Mouse (Mus musculus) heart, adult 10 weeks (tissue): ENCODE results near the gene Arid3a. TPM values are rescaled to one million over a fixed set of nuclear protein-coding genes. Genes with fewer than 3 reads are reported as not detected.

Experiments
- polyA plus RNA-seq: library from polyadenylated mRNA; stranded (reverse); fragments of 350-450 nt; fragmentation: Illumina TruSeq; extraction: RNeasy Lipid Tissue Mini Kit (QIAGEN cat#74804); gene quantifications from one replicate; pipeline ENCODE4 v1.2.3, GENCODE M21; 2014; ENCODE audit warnings: low read depth, low replicate concordance

The Arid3a gene
- 1.1 TPM for polyA plus RNA-seq

DNA sequence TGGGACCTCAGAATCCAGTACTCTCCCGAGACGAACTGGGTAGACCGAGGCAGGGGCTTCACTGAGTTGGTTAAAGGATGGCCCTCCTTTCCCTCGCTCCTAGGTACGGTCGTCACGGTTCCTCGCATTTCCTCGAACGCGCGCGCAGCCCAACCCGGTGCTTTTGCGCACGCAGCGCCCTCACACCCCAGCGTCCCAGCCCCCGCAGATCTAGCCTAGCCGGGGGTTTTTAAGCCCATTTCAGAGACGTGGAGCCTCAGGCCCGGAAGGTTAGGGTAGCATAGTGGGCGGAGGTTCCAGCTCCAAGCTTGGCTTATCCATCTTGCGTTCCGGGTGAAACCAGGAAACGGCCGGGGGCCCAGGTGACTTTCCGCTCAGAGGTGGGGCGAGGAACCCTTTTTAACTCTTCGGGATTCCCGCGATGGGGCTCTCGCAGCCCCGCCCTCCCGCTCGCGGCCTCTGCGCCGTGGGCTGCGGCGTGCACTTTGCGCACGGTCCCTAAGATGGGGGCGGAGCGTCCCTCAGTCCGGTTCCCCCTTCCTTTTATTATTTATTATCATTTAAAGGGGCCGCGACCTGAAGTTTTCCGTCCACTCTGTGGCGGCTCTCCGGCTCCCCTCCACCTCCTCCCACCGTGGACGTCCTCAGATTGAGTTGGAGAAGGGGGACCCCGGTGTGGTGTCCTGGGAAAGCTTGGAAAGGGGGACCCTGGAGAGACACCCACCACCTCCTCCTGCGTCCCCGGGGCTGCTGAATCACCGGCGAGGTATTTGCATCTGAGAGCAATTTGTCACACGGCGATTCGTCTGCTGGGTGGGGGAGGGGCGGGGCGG is at the start of gene Arid3a:
Gene Arid3a, plus strand, starts transcription at position 553 of the 833 bp plus-strand sequence.

DNA sequence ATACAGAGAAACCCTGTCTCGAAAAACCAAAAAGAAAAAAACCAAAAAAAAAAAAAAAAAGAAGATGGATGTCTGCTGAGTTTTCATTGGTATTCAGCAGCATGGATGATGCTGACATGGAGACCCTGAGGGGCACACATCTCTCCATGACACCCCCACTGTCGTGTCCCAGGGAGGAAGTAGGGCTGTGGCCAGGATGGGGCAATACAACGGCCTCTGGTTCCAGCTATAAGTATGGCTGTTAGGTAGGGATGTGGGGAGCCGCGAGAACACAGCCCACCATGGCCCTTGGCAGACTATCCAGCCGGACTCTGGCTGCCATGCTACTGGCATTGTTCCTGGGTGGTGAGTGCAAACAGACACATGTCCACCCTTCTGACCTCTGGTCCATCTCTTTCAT is 40.8 kb upstream of the Arid3a start, which contains the start of gene Elane:
Gene Elane, plus strand, starts transcription at position 194 of the 400 bp plus-strand sequence.

DNA sequence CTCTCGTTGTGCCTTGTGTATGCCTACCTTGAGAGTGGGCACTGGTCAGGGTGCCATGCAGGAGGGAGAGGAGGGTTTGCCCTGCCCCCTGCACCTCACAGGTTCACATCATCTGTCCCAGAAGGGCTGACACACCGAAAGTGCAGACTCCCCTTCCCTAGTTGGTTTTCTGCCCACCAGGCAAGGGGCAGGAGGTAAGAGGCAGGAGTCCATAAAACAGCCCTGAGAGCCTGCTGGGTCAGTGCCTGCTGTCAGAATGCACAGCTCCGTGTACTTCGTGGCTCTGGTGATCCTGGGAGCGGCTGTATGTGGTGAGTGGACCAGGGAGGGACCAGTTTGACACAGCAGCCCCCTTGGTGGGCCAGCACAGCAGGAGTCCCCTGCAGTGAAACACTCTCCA is 36.2 kb upstream of the Arid3a start, which contains the start of gene Cfd:
Gene Cfd, plus strand, starts transcription at position 184 of the 400 bp plus-strand sequence.

DNA sequence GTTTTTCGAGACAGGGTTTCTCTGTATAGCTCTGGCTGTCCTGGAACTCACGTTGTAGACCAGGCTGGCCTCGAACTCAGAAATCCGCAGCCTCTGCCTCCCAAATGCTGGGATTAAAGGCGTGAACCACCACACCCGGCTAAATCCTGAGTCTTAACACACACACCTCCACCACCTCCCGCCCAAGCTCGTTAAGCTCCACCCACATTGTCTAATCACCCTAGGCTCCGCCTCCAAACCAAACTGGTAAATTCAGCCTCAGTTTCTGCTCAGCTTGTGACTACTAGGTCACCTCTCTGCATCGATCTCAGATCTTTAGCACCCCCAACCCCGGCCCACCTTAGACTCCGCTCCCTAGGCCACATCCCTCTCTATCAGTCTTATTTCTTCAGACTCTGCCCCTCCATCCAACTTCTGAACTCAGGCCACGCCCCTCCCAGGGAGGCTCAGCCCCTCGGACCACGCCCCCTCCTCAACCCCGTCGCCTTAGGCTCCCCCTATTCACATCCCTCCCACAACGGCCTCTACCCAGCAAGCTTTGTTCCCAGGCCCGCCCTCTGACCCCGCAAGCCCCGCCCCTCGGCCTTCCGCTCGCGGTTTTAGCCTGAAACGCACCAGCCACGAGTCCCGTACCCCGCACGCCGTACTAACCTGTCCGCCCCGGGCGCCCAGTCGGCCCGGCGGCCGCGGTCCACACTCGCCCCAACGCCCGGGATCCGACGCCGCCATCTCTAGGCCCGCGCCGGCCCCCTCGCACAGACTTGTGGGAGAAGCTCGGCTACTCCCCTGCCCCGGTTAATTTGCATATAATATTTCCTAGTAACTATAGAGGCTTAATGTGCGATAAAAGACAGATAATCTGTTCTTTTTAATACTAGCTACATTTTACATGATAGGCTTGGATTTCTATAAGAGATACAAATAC is 18.4 kb upstream of the Arid3a start, which contains the start of gene Med16:
Gene Med16, minus strand, starts transcription at position 757 of the 925 bp plus-strand sequence.

DNA sequence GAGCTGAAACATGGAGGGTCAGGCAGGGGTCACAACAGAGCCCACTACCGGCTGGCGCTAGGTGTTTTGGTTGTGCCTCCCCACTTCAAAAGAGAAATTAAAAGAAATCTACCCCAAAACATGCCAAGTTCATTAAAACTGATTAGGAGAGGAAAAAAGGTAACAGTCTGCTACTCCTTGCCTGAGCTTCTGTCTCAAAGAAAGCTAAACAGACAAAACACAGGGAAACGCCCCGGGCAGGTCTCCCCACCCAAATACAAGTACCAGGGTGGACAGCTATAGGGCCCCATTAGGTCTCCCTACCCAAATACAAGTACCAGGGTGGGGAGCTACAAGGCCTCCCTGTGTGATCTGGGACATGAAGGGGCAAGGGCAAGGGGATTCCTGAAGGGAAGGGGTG is 16.3 kb upstream of the Arid3a start, which contains the start of gene Gm26602:
Gene Gm26602, plus strand, starts transcription at position 301 of the 400 bp plus-strand sequence.

DNA sequence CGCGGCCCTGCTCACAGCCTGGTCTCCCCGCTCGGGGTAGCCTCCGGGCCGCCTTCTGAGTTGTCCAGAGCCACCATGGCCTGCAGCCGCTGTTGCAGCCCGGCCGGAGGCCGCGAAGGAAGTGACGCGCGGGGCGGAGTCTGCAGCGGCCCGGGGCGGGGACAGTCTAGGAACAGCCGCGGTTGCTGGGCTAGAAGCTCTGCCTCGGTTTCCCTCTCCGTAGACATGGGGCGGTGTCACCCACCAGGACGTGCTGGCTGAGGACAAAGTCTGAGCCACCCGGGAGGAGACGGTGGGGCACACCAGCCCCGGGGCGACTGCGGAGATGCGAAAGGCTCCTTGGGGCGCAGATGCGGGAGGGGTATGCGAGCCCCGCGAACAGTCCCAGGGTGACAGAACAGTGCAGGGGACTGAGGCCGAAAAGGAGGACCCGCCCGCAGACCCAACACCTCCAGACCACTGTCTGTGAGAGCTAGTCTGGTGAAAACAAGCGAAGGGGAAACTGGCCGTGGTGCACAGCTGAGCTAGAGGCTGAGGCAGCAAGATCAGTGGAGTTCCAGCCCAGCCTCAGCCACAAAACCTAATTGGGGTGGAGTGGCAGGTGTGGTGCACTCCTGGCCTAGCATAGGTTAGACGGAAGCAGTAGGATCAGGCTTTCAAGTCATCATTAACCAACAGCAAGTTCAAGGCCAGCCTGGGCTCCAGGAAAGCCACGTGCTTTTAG is 9.9 kb upstream of the Arid3a start, which contains the start of gene Kiss1r:
Gene Kiss1r, plus strand, starts transcription at position 164 of the 724 bp plus-strand sequence.

DNA sequence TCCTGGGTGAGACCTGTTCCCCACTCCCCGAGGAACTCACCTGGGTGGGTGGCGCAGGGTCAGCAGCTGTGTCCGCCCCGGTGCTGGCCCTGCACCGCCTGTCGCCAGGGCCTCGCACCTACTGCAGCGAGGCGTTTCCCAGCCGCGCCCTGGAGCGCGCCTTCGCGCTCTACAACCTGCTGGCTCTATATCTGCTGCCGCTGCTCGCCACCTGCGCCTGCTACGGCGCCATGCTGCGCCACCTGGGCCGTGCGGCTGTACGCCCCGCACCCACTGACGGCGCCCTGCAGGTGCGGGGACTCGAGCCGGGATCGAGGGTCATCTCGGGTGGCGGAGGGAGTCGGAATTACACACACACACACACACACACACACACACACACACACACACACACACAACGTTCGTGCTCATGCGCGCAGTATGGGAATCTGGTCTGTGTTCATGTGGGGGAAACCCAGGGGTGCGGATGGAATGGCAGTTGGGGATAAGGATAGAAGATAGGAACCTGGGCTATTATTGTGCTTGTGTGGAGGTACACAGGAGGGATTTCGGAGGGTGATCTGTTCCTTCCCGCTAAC is 5.8 kb upstream of the Arid3a start, which contains the start of gene R3hdm4:
Gene R3hdm4, minus strand, starts transcription at position 251 of the 578 bp plus-strand sequence.

DNA sequence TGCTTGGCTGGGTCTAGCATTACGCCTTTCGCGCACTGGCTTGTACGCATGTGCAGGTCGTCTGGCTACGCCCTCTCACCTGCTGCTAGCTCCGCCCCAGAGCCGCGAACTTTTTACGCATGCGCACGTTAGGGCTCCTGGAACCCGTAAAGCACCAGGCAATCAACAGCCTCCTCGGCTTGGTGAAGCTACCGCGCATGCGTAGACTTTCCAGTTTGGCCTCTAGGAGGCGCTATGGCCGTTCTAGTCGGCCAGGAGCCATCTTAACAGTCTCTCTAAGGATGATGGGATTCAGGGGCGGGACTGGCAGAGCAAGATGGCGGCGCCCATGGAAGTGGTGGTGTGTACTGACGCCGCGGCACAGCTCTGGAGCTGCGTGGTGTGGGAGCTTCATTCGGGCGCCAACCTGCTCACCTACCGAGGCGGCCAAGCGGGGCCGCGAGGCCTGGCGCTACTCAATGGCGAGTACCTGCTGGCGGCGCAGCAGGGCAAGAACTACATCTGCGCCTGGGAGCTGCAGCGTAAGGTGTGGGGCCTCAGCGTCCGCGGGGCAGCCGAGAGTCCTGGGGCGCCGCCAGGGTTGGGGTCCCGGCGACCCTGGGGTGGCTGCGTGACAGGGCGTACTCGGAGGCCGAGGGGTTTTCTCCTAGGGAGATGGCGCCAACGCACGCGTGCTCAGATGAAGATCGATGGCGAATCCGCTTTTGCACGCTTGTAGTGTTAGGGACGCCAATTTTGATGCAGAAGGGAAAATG is 33.2 kb downstream of the Arid3a start, which contains the start of gene Wdr18:
Gene Wdr18, plus strand, starts transcription at position 306 of the 755 bp plus-strand sequence.

DNA sequence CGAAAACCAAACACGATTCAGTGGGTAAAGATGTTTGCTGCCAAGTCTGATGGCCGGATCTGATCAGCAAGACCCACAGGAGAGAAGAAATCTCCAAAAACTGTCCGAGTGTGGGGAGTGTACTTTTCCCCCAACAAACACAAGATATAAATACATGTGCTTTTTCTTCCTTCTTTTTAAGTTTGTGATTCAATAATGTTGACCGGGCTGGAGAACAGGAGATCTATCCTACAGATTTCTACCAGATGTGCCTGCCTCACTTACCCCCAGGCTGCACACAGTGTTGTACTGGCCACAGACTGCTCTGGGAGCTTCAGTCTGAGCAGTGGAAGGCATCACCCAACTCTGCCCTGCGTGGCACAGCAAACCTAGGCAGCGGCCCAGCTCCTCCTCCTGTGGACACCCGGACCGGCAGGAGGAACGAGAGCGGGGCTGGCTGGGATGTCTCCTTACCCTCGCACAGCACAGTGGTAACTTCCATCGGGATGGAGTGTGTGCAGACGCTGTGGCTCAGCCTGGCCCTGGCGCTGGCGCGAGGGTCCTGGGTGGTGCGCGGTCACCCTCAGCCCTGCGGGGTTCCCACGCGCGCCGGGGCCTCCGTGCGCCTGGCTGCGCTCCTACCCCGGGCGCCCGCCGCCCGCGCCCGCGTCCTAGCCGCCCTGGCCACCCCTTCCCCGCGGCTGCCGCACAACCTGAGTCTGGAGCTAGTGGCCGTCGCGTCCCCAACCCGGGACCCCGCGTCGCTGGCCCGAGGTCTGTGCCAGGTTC is 43.8 kb downstream of the Arid3a start, which contains the start of gene Grin3b:
Gene Grin3b, plus strand, starts transcription at position 301 of the 768 bp plus-strand sequence.

DNA sequence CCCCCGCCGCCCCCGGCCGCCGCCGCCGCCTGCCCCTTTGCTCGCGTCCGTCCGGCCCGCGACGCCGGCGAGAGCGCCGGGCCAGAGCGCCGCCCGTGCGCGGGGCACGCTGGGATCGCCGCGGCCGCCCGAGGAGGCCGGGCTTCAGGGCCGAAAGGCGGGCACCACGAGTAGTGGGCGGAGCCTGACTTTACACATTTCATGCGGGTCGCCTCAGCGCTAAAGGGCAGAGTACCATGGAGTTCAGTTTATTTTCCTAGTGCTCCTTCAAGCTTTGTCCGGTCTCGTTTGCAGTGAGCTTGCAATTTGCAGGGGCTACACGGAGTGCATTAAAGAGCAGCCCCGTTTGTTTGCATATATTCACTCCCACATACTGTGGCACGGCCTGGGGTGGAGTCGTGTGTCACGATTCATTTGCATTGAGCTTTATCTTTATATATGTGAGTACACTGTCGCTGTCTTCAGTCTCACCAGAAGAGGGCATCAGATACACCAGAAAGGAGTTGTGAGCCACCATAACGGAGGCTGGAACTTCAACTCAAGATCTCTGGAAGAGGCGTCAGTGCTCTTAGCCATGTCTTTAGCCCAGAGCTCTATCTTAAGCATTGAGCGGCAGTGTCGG is 57.5 kb downstream of the Arid3a start, which contains the start of gene Tmem259:
Gene Tmem259, minus strand, starts transcription at position 136 of the 622 bp plus-strand sequence.

DNA sequence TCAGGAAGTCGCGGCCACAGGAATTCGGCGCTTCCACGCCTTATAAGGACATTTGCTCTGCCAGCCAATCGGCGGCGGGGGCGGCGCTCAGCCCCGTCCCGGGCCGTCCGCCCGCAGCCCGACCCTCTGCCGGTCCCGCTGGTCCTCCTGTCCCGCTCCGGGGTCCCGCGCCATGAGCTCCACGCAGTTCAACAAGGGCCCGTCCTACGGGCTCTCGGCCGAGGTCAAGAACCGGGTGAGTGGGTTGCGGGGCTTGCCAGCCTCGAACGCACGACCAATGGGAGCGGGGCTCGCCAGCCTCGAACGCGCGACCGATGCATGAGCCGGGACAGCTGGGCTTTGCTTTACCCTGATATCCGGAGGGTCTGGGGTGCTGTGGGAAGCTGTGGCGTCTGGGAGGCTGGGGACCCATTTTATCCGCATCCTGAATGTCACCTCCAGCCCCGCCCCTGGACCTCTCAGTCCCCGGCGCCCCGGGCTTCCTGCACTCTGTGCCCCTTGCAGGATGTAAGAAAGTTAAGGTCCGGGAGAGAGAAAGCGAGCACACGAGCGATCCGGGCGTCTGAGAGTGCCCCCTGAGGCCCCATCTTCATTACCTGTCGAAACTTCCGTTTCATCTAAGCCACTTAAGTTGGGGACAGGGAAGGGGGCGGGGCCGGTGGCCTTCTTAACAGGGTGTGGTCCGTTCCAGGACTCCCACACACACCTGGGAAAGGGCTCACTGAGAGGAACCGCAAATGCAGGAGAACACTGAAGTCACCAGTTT is 61.8 kb downstream of the Arid3a start, which contains the start of gene Cnn2:
Gene Cnn2, plus strand, starts transcription at position 79 of the 766 bp plus-strand sequence.

DNA sequence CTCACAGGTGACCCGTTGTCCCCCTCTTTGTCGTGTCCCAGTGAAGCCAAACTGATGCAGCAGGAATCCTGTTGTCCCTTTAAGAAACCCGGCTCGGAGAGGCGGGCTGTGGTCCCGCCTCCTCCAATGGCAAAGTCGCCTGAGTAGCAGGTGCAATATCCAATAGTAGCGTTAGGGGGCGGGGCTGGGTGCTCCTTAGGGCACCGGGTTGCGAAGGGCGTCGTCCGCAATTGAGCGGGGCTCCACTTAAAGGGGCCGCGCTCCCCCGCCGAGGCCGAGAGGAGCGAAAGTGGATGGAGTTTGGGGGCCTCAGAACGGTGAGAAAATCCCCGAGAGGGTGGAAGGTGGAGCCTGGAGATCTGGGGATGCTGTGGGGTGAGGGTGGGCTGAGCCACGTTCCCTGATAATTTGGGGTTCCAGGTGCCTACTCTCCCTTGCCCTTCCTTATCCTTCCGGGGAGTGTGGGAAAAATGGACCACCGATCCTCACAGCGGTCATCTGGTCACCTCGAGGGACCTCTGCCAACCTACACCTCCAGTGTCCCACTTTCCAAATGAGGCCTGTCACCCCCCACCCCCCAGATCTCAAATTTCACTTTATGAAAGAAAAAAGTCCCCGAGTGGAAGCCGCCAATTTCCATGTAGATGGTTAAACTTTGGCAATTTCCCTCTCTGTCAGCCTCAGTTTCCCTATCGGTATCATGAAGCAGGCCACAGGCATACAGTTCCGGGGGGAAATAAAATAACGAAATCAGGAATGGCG is 69.6 kb downstream of the Arid3a start, which contains the start of gene Abca7:
Gene Abca7, plus strand, starts transcription at position 223 of the 762 bp plus-strand sequence.

Other genes with a start within 250 kb of the Arid3a start
- gene Cdc34, start 244.8 kb upstream of the Arid3a start, polyA plus RNA-seq = 255 TPM
- 9.9 TPM for gene Gzmm, start 238.0 kb upstream of the Arid3a start, polyA plus RNA-seq
- gene Bsg, start 222.6 kb upstream of the Arid3a start, polyA plus RNA-seq = 2,003 TPM
- 13.4 TPM for gene Hcn2, start 210.4 kb upstream of the Arid3a start, polyA plus RNA-seq
- 44.1 TPM for gene Polrmt, start 180.5 kb upstream of the Arid3a start, polyA plus RNA-seq
- gene Fgf22, start 172.0 kb upstream of the Arid3a start, polyA plus RNA-seq = not detected
- gene Rnf126, start 160.1 kb upstream of the Arid3a start, polyA plus RNA-seq = 22.6 TPM
- 8.3 TPM for gene Fstl3, start 149.8 kb upstream of the Arid3a start, polyA plus RNA-seq
- gene Prss57, start 136.1 kb upstream of the Arid3a start, polyA plus RNA-seq = not detected
- gene Palm, start 133.5 kb upstream of the Arid3a start, polyA plus RNA-seq = 53.4 TPM
- gene Misp, start 106.1 kb upstream of the Arid3a start, polyA plus RNA-seq = 0.99 TPM
- 38.6 TPM for gene Ptbp1, start 72.6 kb upstream of the Arid3a start, polyA plus RNA-seq
- gene Prtn3, start 52.6 kb upstream of the Arid3a start, polyA plus RNA-seq = not detected
- gene Plppr3, start 52.4 kb upstream of the Arid3a start, polyA plus RNA-seq = 0.34 TPM
- gene Elane, start 40.8 kb upstream of the Arid3a start, polyA plus RNA-seq = not detected
- gene Cfd, start 36.2 kb upstream of the Arid3a start, polyA plus RNA-seq = 72.1 TPM
- gene Med16, start 18.1 kb upstream of the Arid3a start, polyA plus RNA-seq = 25.5 TPM
- gene Gm26602, start 16.2 kb upstream of the Arid3a start, polyA plus RNA-seq = not detected
- gene Kiss1r, start 10.1 kb upstream of the Arid3a start, polyA plus RNA-seq = 0.55 TPM
- gene R3hdm4, start 5.8 kb upstream of the Arid3a start, polyA plus RNA-seq = 70.4 TPM
- gene Wdr18, start 33.1 kb downstream of the Arid3a start, polyA plus RNA-seq = 21.5 TPM
- gene Grin3b, start 43.7 kb downstream of the Arid3a start, polyA plus RNA-seq = 0.18 TPM
- gene Tmem259, start 57.3 kb downstream of the Arid3a start, polyA plus RNA-seq = 104 TPM
- gene Cnn2, start 61.5 kb downstream of the Arid3a start, polyA plus RNA-seq = 40.1 TPM
- gene Abca7, start 69.5 kb downstream of the Arid3a start, polyA plus RNA-seq = 7.2 TPM
- gene Arhgap45, start 89.6 kb downstream of the Arid3a start, polyA plus RNA-seq = 5.2 TPM
- gene Polr2e, start 112.8 kb downstream of the Arid3a start, polyA plus RNA-seq = 122 TPM
- 933 TPM for gene Gpx4, start 120.1 kb downstream of the Arid3a start, polyA plus RNA-seq
- gene Sbno2, start 178.5 kb downstream of the Arid3a start, polyA plus RNA-seq = 10.9 TPM
- gene Stk11, start 188.8 kb downstream of the Arid3a start, polyA plus RNA-seq = 137 TPM
- gene Atp5d, start 211.6 kb downstream of the Arid3a start, polyA plus RNA-seq = 1,104 TPM
- gene Cbarp, start 213.8 kb downstream of the Arid3a start, polyA plus RNA-seq = 2.6 TPM
- gene Midn, start 221.2 kb downstream of the Arid3a start, polyA plus RNA-seq = 39.3 TPM
- 89.8 TPM for gene Cirbp, start 238.9 kb downstream of the Arid3a start, polyA plus RNA-seq
- 13.6 TPM for gene 1600002K03Rik, start 245.9 kb downstream of the Arid3a start, polyA plus RNA-seq